Mouse (Mus musculus): ENCODE results near the gene Tipin. TPM values are rescaled to one million over a fixed set of nuclear protein-coding genes. Genes with fewer than 3 reads are reported as not detected.

Gene Tipin
- polyA plus RNA-seq, 1 experiment = 104 TPM

- TF ChIP-seq CTCF (IDR thresholded peaks at IDR 0.05; ENCODE audit: borderline replicate concordance, insufficient read depth, low read length) = no peak
- TF ChIP-seq POLR2A (IDR thresholded peaks at IDR 0.05; ENCODE audit: low read depth, low read length) = no peak
- peaks cover 3% of the 10 kb centered on the region for H3K4me1 ChIP-seq (ENCODE audit: control insufficient read depth, insufficient read depth, low read length)
- H3K27ac ChIP-seq (ENCODE audit: insufficient read depth, low read length) = no peak overlapping the region
- H3K4me3 ChIP-seq (ENCODE audit: insufficient read depth, low read length) = no peak overlapping the region
Measured at GRCm38 (mm10) chr9:64249371-64249770, 32.0 kb upstream of the Tipin start.

DNA sequence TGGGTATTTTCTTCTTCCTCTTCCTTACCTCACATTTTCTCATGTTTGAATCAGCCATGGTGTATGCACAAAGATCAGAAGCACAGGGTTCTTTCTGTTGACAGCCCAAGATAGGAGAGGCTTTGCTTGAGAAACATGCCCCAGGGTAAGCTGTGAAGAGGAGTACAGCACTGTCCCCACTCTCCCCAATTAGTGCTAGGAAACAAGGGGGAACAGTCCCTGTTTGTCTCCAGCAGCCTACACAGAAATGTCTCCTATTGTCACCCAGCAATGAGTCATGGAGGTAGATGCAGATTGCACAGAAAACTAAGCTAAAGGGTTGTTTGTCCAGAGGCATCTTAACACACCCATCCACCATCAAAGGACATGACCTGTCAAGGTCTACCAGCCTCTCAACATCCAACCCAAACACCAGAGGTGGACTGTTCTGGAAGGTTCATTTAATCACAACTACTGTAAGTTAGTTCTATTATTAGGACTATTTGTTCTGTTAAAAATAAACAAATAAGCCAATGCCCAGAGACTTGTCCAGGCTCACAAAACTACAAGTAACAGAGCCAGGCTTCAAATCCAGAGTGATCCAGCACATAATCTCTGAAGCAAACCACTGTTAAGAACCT is 31.2 kb upstream of the Tipin start:
- no peak overlapping the region for H3K4me3 ChIP-seq (ENCODE audit: insufficient read depth, low read length)
- no peak overlapping the region for H3K27ac ChIP-seq (ENCODE audit: insufficient read depth, low read length)
- TF ChIP-seq CTCF (IDR thresholded peaks at IDR 0.05; ENCODE audit: borderline replicate concordance, insufficient read depth, low read length) = no peak
- TF ChIP-seq POLR2A (IDR thresholded peaks at IDR 0.05; ENCODE audit: low read depth, low read length) = no peak
- H3K4me1 ChIP-seq (ENCODE audit: control insufficient read depth, insufficient read depth, low read length) = peaks cover 3% of the 10 kb centered on the region

GRCm38 (mm10) chr9:64252591-64253020 is 28.8 kb upstream of the Tipin start:
- H3K4me3 ChIP-seq (ENCODE audit: insufficient read depth, low read length) = peak overlapping the region; percentile 96
- H3K27ac ChIP-seq (ENCODE audit: insufficient read depth, low read length) = peak overlapping the region; percentile 67; the same call in 1 of the 2 replicates
- peaks cover 3% of the 10 kb centered on the region for H3K4me1 ChIP-seq (ENCODE audit: control insufficient read depth, insufficient read depth, low read length)
- no peak for TF ChIP-seq CTCF (IDR thresholded peaks at IDR 0.05; ENCODE audit: borderline replicate concordance, insufficient read depth, low read length)
- TF ChIP-seq POLR2A (IDR thresholded peaks at IDR 0.05; ENCODE audit: low read depth, low read length) = no peak

DNA sequence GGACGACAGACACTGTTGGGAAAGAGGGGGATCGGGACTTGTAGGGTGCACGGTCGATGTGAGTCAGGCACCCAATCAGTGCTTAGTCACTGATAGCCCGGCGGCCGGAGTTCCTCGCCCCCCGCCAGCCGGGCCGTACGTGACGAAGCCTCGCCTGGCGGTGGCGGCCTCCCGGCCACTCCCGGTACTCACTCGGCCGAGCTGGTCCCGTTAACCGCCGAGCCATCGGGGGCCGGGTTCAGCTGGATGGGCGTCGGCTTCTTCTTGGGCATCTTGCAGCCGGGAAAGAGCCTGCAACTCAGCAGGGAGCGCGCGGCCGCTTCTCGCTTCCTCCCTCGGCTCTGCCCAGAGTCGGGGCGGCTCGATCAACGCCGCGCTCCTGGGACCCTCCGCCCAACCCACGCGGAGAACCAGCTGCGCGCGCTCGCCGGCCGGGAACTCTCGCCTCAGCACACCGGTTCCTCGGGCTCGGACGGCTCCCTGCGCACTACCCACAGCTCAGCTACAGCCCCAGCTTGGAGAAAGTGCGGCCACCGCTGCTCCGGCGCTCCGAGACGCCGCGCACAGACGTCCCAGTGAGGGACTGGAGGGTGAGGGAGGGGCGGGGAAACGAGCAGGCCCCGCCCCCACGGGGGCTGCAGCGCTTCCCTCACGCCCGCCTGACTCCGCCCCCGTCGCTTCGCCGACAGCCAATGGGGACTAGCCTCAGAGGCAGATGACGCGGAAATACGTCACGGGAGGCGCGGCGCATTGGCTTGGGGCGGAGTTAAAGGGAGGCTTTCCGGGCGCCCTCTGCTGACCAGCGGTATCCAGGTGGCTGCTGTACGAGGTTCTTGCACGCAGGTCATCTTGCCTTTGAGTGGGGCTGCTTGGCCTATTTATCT is 28.1 kb upstream of the Tipin start, which contains the start of gene Map2k1:
TSS of gene Map2k1 (minus strand) at position 611 of the 884 bp plus-strand sequence.
- TF ChIP-seq CTCF (IDR thresholded peaks at IDR 0.05; ENCODE audit: borderline replicate concordance, insufficient read depth, low read length) (peak; percentile 70), POLR2A (IDR thresholded peaks at IDR 0.05; ENCODE audit: low read depth, low read length) (peak; percentile 99)
- Histone ChIP-seq H3K4me1 (ENCODE audit: control insufficient read depth, insufficient read depth, low read length) (peaks cover 3% of the 10 kb centered on the region), H3K27ac (ENCODE audit: insufficient read depth, low read length) (peak within 1 kb of the TSS; percentile 67), H3K4me3 (ENCODE audit: insufficient read depth, low read length) (peak within 1 kb of the TSS; percentile 96)

GRCm38 (mm10) chr9:64255422-64255821 is 26.0 kb upstream of the Tipin start:
- Histone ChIP-seq H3K27ac (ENCODE audit: insufficient read depth, low read length) (no peak overlapping the region), H3K4me3 (ENCODE audit: insufficient read depth, low read length) (no peak overlapping the region), H3K4me1 (ENCODE audit: control insufficient read depth, insufficient read depth, low read length) (no peaks in the 10 kb centered on the region; the same call in none of the 2 replicates)
- TF ChIP-seq POLR2A (IDR thresholded peaks at IDR 0.05; ENCODE audit: low read depth, low read length) = no peak
- no peak for TF ChIP-seq CTCF (IDR thresholded peaks at IDR 0.05; ENCODE audit: borderline replicate concordance, insufficient read depth, low read length)

- no peak for TF ChIP-seq CTCF (IDR thresholded peaks at IDR 0.05; ENCODE audit: borderline replicate concordance, insufficient read depth, low read length)
- TF ChIP-seq POLR2A (IDR thresholded peaks at IDR 0.05; ENCODE audit: low read depth, low read length) = no peak
- Histone ChIP-seq H3K4me3 (ENCODE audit: insufficient read depth, low read length) (no peak overlapping the region), H3K27ac (ENCODE audit: insufficient read depth, low read length) (no peak overlapping the region), H3K4me1 (ENCODE audit: control insufficient read depth, insufficient read depth, low read length) (no peaks in the 10 kb centered on the region; the same call in none of the 2 replicates)
Measured at GRCm38 (mm10) chr9:64256204-64256603, 25.2 kb upstream of the Tipin start.

DNA sequence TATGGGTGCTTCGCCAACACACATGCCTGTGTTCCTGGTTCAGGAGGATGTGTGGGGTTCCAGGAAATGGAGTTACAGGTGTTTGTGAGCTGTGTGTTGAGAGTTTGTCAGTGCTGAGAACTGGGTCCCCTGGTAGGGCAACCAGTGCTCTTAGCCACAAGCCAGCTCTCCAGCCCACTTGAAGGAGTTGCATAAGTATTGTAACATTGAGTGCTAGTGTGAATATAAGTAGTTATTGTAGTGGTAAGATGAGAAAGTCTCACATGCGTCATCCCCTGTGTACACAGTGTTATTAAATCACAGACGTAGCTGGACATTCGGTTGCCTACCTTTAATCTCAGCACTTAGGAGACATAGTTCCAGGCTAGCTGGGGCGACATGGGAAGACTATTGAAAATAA is 21.5 kb upstream of the Tipin start:
- no peak overlapping the region for H3K4me3 ChIP-seq (ENCODE audit: insufficient read depth, low read length)
- no peak overlapping the region for H3K27ac ChIP-seq (ENCODE audit: insufficient read depth, low read length)
- TF ChIP-seq CTCF (IDR thresholded peaks at IDR 0.05; ENCODE audit: borderline replicate concordance, insufficient read depth, low read length) = no peak
- no peak for TF ChIP-seq POLR2A (IDR thresholded peaks at IDR 0.05; ENCODE audit: low read depth, low read length)

GRCm38 (mm10) chr9:64261023-64261422 is 20.4 kb upstream of the Tipin start:
- H3K4me3 ChIP-seq (ENCODE audit: insufficient read depth, low read length) = no peak overlapping the region
- H3K27ac ChIP-seq (ENCODE audit: insufficient read depth, low read length) = peak overlapping the region; percentile 99
- H3K4me1 ChIP-seq (ENCODE audit: control insufficient read depth, insufficient read depth, low read length) = no peaks in the 10 kb centered on the region
- no peak for TF ChIP-seq POLR2A (IDR thresholded peaks at IDR 0.05; ENCODE audit: low read depth, low read length)
- no peak for TF ChIP-seq CTCF (IDR thresholded peaks at IDR 0.05; ENCODE audit: borderline replicate concordance, insufficient read depth, low read length)

More for the DNA sequence above, 21.5 kb upstream of the Tipin start:
- H3K4me1 ChIP-seq (ENCODE audit: control insufficient read depth, insufficient read depth, low read length) = no peaks in the 10 kb centered on the region; the same call in 1 of the 2 replicates

- no peak overlapping the region for H3K4me3 ChIP-seq (ENCODE audit: insufficient read depth, low read length)
- no peak for TF ChIP-seq CTCF (IDR thresholded peaks at IDR 0.05; ENCODE audit: borderline replicate concordance, insufficient read depth, low read length)
- TF ChIP-seq POLR2A (IDR thresholded peaks at IDR 0.05; ENCODE audit: low read depth, low read length) = no peak
- H3K4me1 ChIP-seq (ENCODE audit: control insufficient read depth, insufficient read depth, low read length) = no peaks in the 10 kb centered on the region
- no peak overlapping the region for H3K27ac ChIP-seq (ENCODE audit: insufficient read depth, low read length)
Measured at GRCm38 (mm10) chr9:64264813-64265212, 16.6 kb upstream of the Tipin start.

- Histone ChIP-seq H3K4me1 (ENCODE audit: control insufficient read depth, insufficient read depth, low read length) (no peaks in the 10 kb centered on the region), H3K27ac (ENCODE audit: insufficient read depth, low read length) (no peak overlapping the region), H3K4me3 (ENCODE audit: insufficient read depth, low read length) (no peak overlapping the region)
- TF ChIP-seq POLR2A (IDR thresholded peaks at IDR 0.05; ENCODE audit: low read depth, low read length) (no peak), CTCF (IDR thresholded peaks at IDR 0.05; ENCODE audit: borderline replicate concordance, insufficient read depth, low read length) (no peak)
Measured at GRCm38 (mm10) chr9:64267231-64267630, 14.2 kb upstream of the Tipin start.
